Mouse (Mus musculus): ENCODE measurements at regions not wholly inside any gene's neighbourhood (a gene's known extent, or its start where the extent isn't known, plus 50 kb on each side); places are given as distances from the start of the nearest gene placed in this dataset.

DNA sequence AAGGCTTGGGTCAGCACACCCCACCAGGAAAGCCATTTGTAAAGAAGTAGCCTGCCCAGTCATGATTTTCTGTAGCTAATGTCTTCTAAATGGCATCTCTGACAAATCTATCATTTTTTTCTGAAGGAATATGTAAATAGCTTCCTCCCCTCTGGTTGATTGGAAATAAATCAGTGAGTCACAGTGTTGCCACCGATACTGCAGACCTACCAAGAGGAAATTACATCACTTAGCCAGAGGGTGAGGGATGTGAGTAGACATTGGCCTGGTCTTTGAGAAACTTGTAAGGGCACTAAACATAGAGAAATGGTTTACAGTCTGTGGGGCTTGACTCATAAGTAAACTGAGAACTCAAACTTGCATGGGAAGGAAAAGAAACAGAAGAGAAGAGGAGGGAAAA, 163.1 kb upstream of the 4930412O13Rik start:
- H3K27me3 ChIP-seq, result no peaks in the 10 kb centered on the region

GRCm38 (mm10) chr2:9733243-9733642, 147.8 kb upstream of the 4930412O13Rik start:
- Histone ChIP-seq H3K9ac (no peak overlapping the region), H3K27ac (no peak overlapping the region), H3K4me2 (no peak overlapping the region), H3K9me3 (replicated peaks) (no peaks in the 10 kb centered on the region), H3K27me3 (no peaks in the 10 kb centered on the region), H3K4me3 (replicated peaks) (no peak overlapping the region), H3K36me3 (no peaks in the 10 kb centered on the region), H3K4me1 (no peaks in the 10 kb centered on the region)
- no peak for ATAC-seq (replicated peaks; ENCODE audit: low FRiP score)
- 81% methylated on average over 7 of the region's 7 CpGs for WGBS

More for the DNA sequence above, 163.1 kb upstream of the 4930412O13Rik start:
- H3K9ac ChIP-seq, result no peak overlapping the region
- H3K4me3 ChIP-seq (replicated peaks), result no peak overlapping the region
- no peak for ATAC-seq (replicated peaks; ENCODE audit: low FRiP score)
- H3K9me3 ChIP-seq (replicated peaks), result no peaks in the 10 kb centered on the region
- H3K4me2 ChIP-seq, result no peak overlapping the region
- H3K27ac ChIP-seq, result no peak overlapping the region
- H3K36me3 ChIP-seq, result no peaks in the 10 kb centered on the region
- H3K4me1 ChIP-seq, result no peaks in the 10 kb centered on the region
- WGBS, result 36% methylated on average over 1 of the region's 1 CpGs

GRCm38 (mm10) chr2:9744181-9744580, 136.9 kb upstream of the 4930412O13Rik start:
- 86% methylated on average over 3 of the region's 3 CpGs for WGBS
- ATAC-seq (replicated peaks; ENCODE audit: low FRiP score), result no peak
- H3K4me2 ChIP-seq, result no peak overlapping the region

DNA sequence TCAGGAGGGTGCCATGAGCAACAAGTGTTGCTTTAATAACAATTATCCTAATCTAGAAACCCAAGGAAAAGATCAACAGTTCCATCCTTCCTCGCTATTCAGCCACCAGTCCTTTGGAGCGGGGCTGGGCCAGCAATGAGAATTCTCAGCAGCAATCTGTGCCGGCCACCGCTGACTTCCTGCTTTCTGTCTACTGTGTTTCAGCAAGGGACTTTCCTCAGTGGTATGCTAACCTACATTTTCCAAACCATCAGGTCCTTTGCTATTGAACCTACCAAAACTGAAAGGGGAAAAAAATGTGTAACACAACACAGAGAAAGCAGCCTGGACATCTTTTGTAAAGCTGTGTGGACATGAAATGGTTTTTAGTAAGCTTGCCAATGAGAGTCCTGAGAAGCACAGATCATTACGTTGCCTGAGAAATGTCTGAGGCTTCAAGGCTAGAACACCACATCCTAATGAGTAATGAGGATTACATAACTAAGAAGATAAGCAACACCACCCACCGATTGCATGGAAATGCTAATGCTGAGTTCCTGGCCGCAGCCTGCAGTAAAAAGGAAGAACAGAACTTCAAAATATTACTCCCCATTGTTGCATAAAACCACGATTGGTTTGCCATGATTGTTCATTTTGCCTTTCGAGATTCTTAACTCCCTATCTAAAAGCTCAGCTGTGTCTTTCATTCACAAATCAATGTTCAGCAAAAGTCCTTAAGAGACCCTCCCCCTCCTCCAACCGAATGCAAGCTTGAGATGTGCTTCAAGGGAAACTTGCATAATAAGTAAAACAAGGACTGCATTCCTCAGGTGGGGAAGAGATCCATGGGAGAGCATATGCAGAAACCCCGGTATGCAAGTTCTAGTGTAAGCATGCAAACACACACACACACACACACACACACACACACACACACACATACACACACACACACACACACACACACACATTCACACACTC, 130.9 kb upstream of the 4930412O13Rik start:
- H3K4me2 ChIP-seq, result no peak overlapping the region
- ATAC-seq (replicated peaks; ENCODE audit: low FRiP score), result no peak
- H3K9me3 ChIP-seq (replicated peaks), result 0 out of 2 replicates have a peak, but pooled peaks cover 3% of the 10 kb centered on the region
- H3K4me3 ChIP-seq (replicated peaks), result no peak overlapping the region
- H3K9ac ChIP-seq, result no peak overlapping the region
- H3K36me3 ChIP-seq, result no peaks in the 10 kb centered on the region
- 50% methylated on average over 11 of the region's 11 CpGs for WGBS
- peaks cover 7% of the 10 kb centered on the region for H3K4me1 ChIP-seq
- H3K27me3 ChIP-seq, result no peaks in the 10 kb centered on the region
- H3K27ac ChIP-seq, result no peak overlapping the region

More at GRCm38 (mm10) chr2:9744181-9744580, 136.9 kb upstream of the 4930412O13Rik start:
- Histone ChIP-seq H3K27me3 (no peaks in the 10 kb centered on the region), H3K4me3 (replicated peaks) (no peak overlapping the region), H3K9me3 (replicated peaks) (0 out of 2 replicates have a peak, but pooled peaks cover 3% of the 10 kb centered on the region), H3K4me1 (no peaks in the 10 kb centered on the region), H3K27ac (no peak overlapping the region), H3K9ac (no peak overlapping the region), H3K36me3 (no peaks in the 10 kb centered on the region)

GRCm38 (mm10) chr2:9753691-9754090, 127.4 kb upstream of the 4930412O13Rik start:
- Histone ChIP-seq H3K9ac (no peak overlapping the region), H3K36me3 (no peaks in the 10 kb centered on the region), H3K4me2 (no peak overlapping the region), H3K27me3 (no peaks in the 10 kb centered on the region), H3K9me3 (replicated peaks) (no peaks in the 10 kb centered on the region), H3K4me3 (replicated peaks) (no peak overlapping the region), H3K4me1 (peaks cover 7% of the 10 kb centered on the region), H3K27ac (no peak overlapping the region)
- no peak for ATAC-seq (replicated peaks; ENCODE audit: low FRiP score)
- 76% methylated on average over 7 of the region's 7 CpGs for WGBS

- no peak for ATAC-seq (replicated peaks; ENCODE audit: low FRiP score)
- Histone ChIP-seq H3K27ac (no peak overlapping the region), H3K4me3 (replicated peaks) (no peak overlapping the region), H3K4me2 (no peak overlapping the region), H3K4me1 (peaks cover 7% of the 10 kb centered on the region), H3K27me3 (no peaks in the 10 kb centered on the region), H3K36me3 (no peaks in the 10 kb centered on the region), H3K9me3 (replicated peaks) (no peaks in the 10 kb centered on the region), H3K9ac (no peak overlapping the region)
- WGBS, result 26% methylated on average over 6 of the region's 6 CpGs
Observed at GRCm38 (mm10) chr2:9754153-9754552, 126.9 kb upstream of the 4930412O13Rik start.

GRCm38 (mm10) chr2:9757770-9758420, 123.2 kb upstream of the 4930412O13Rik start:
- no peak overlapping the region for H3K9ac ChIP-seq
- 77% methylated on average over 5 of the region's 5 CpGs for WGBS
- H3K4me2 ChIP-seq, result no peak overlapping the region
- peaks cover 7% of the 10 kb centered on the region for H3K4me1 ChIP-seq
- no peaks in the 10 kb centered on the region for H3K9me3 ChIP-seq (replicated peaks)
- H3K27me3 ChIP-seq, result no peaks in the 10 kb centered on the region
- no peak overlapping the region for H3K4me3 ChIP-seq (replicated peaks)
- no peak for ATAC-seq (replicated peaks; ENCODE audit: low FRiP score)
- H3K27ac ChIP-seq, result no peak overlapping the region
- H3K36me3 ChIP-seq, result no peaks in the 10 kb centered on the region

- WGBS, result 89% methylated on average over 7 of the region's 7 CpGs
- H3K27ac ChIP-seq, result no peak overlapping the region
- no peak for ATAC-seq (replicated peaks; ENCODE audit: low FRiP score)
Observed at GRCm38 (mm10) chr2:9758983-9759382, 122.1 kb upstream of the 4930412O13Rik start.

GRCm38 (mm10) chr2:9759389-9760104, 121.5 kb upstream of the 4930412O13Rik start:
- H3K4me2 ChIP-seq, result no peak overlapping the region
- H3K9ac ChIP-seq, result no peak overlapping the region
- no peak overlapping the region for H3K27ac ChIP-seq
- peaks cover 4% of the 10 kb centered on the region for H3K4me1 ChIP-seq
- H3K27me3 ChIP-seq, result no peaks in the 10 kb centered on the region
- no peaks in the 10 kb centered on the region for H3K36me3 ChIP-seq
- H3K4me3 ChIP-seq (replicated peaks), result no peak overlapping the region
- 87% methylated on average over 7 of the region's 7 CpGs for WGBS
- ATAC-seq (replicated peaks; ENCODE audit: low FRiP score), result no peak
- no peaks in the 10 kb centered on the region for H3K9me3 ChIP-seq (replicated peaks)

More at GRCm38 (mm10) chr2:9758983-9759382, 122.1 kb upstream of the 4930412O13Rik start:
- Histone ChIP-seq H3K4me1 (peaks cover 7% of the 10 kb centered on the region), H3K27me3 (no peaks in the 10 kb centered on the region), H3K4me2 (no peak overlapping the region), H3K4me3 (replicated peaks) (no peak overlapping the region), H3K9me3 (replicated peaks) (no peaks in the 10 kb centered on the region), H3K36me3 (no peaks in the 10 kb centered on the region), H3K9ac (no peak overlapping the region)

DNA sequence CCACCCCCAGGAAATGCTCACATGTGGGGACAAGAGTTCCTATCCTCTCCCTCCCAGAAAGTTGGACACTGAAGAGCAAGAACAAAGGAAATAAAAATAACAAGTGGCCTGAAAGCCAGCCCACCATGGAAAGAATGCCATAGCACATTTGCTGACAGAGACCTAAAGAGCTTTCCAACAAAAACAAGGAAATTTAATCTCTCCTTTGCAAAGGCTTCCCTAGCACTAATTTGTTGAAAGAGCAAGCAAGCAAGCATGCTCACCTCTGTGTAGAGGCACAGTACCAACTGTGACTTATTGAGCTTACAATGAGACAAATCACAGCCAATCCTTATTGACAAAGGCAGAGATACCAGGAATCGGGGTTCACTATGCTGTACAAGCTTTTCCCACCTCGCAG, 100.9 kb upstream of the 4930412O13Rik start:
- 0 out of 2 replicates have a peak, but pooled peaks have one; percentile 40 for ATAC-seq (replicated peaks; ENCODE audit: low FRiP score)
- H3K36me3 ChIP-seq, result no peaks in the 10 kb centered on the region
- H3K9me3 ChIP-seq (replicated peaks), result no peaks in the 10 kb centered on the region
- H3K9ac ChIP-seq, result no peak overlapping the region
- H3K4me1 ChIP-seq, result 0 out of 2 replicates have a peak, but pooled peaks cover 5% of the 10 kb centered on the region
- H3K4me2 ChIP-seq, result no peak overlapping the region
- H3K4me3 ChIP-seq (replicated peaks), result no peak overlapping the region
- WGBS, result 63% methylated on average over 2 of the region's 2 CpGs
- peak overlapping the region; percentile 3; the same call in 1 of the 2 replicates for H3K27ac ChIP-seq
- no peaks in the 10 kb centered on the region for H3K27me3 ChIP-seq

DNA sequence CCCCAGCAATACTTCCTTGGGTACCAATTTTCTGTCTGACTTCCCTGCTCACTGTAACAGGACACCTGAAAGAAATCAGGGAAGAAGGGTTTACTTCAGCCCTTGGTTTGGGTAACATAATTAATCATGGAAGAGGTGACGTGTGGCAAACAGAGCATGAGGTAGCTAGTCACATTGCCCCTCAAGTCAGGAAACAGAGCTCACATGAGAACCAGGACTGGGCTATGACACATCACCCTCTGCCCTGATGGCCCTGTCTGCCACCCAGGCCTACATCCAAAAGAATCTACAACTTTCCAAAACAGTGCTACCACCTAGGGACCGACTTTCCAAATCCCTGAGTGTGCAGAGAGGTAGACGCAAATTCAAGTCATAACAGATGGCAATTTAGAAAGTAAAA, 98.4 kb upstream of the 4930412O13Rik start:
- Histone ChIP-seq H3K4me1 (0 out of 2 replicates have a peak, but pooled peaks cover 5% of the 10 kb centered on the region), H3K9me3 (replicated peaks) (no peaks in the 10 kb centered on the region), H3K4me3 (replicated peaks) (no peak overlapping the region), H3K9ac (no peak overlapping the region), H3K36me3 (no peaks in the 10 kb centered on the region), H3K4me2 (no peak overlapping the region), H3K27me3 (no peaks in the 10 kb centered on the region), H3K27ac (no peak overlapping the region)
- ATAC-seq (replicated peaks; ENCODE audit: low FRiP score), result peak; percentile 67; the same call in 1 of the 2 replicates
- 51% methylated on average over 3 of the region's 3 CpGs for WGBS

Measured in kidney, embryonic 15.5 days (tissue).